In genomic region chr13:45000836-45001227, GRCm38 (mm10) we compare ENCODE assay signal across 8 mouse cellular contexts. TPM values are rescaled to one million over a fixed set of nuclear protein-coding genes. Genes with fewer than 3 reads are reported as not detected.
DNase-seq lines count a peak whose midpoint lies in the region; ATAC-seq and TF ChIP-seq lines count a peak whose summit lies in the region.

No protein-coding gene starts in this region.

- H3K9me3 ChIP-seq in ES-Bruce4 (replicated peaks; ENCODE audit: control insufficient read depth, insufficient read depth, low read length, poor library complexity, severe bottlenecking) = no peaks in the 10 kb centered on the region
- no peaks in the 10 kb centered on the region for H3K9me3 ChIP-seq in lung, embryonic 15.5 days

- peak overlapping the region; percentile 91 for H3K9ac ChIP-seq in ES-Bruce4 (ENCODE audit: low read depth, poor library complexity, severe bottlenecking)
- H3K9ac ChIP-seq in lung, embryonic 15.5 days = peak overlapping the region; percentile 84

- no peak for TF ChIP-seq EP300 in ES-Bruce4 (IDR thresholded peaks at IDR 0.05; ENCODE audit: insufficient read depth, low read depth, low read length)

- peak; percentile 79 for DNase-seq in A20 (ENCODE audit: low read depth, low spot score)
- DNase-seq in cerebellum, postnatal 10 days = peak; percentile 60 to 62
- peak; percentile 60 for DNase-seq in kidney, adult 2 months
- DNase-seq in retina, embryonic 14.5 days (ENCODE audit: low spot score) = peak; percentile 76
- DNase-seq in left cerebral cortex, adult 11 months (ENCODE audit: low spot score) = no peak

- no peaks in the 10 kb centered on the region for H3K27me3 ChIP-seq in ES-Bruce4 (ENCODE audit: control insufficient read depth, insufficient read depth, low read length, poor library complexity, severe bottlenecking)
- no peaks in the 10 kb centered on the region for H3K27me3 ChIP-seq in kidney, adult 2 months (replicated peaks; ENCODE audit: control insufficient read depth, insufficient read depth, low read length)
- H3K27me3 ChIP-seq in lung, embryonic 15.5 days = no peaks in the 10 kb centered on the region

- H3K27ac ChIP-seq in ES-Bruce4 (ENCODE audit: insufficient read depth, low read length) = no peak overlapping the region
- peak overlapping the region; percentile 94 for H3K27ac ChIP-seq in kidney, adult 2 months (ENCODE audit: insufficient read depth, low read depth, low read length)
- H3K27ac ChIP-seq in lung, embryonic 15.5 days = peak overlapping the region; percentile 75

- peaks cover 4% of the 10 kb centered on the region; the same call in 1 of the 2 replicates for H3K36me3 ChIP-seq in ES-Bruce4 (ENCODE audit: control insufficient read depth, insufficient read depth, low read length, poor library complexity, severe bottlenecking)
- no peaks in the 10 kb centered on the region for H3K36me3 ChIP-seq in kidney, adult 2 months (ENCODE audit: control insufficient read depth, insufficient read depth, low read length)
- H3K36me3 ChIP-seq in lung, embryonic 15.5 days = 0 out of 2 replicates have a peak, but pooled peaks cover 7% of the 10 kb centered on the region

- TF ChIP-seq POLR2A in ES-Bruce4 (IDR thresholded peaks at IDR 0.05; ENCODE audit: insufficient read depth, low read length) = no peak
- no peak for TF ChIP-seq POLR2A in kidney, adult 2 months (IDR thresholded peaks at IDR 0.05; ENCODE audit: low read depth, low read length)

- H3K4me2 ChIP-seq in lung, embryonic 15.5 days = peak overlapping the region; percentile 80

- H3K4me1 ChIP-seq in ES-Bruce4 (ENCODE audit: control insufficient read depth, insufficient read depth, low read length) = no peaks in the 10 kb centered on the region
- peaks cover 8% of the 10 kb centered on the region; the same call in 1 of the 2 replicates for H3K4me1 ChIP-seq in kidney, adult 2 months (ENCODE audit: control insufficient read depth, insufficient read depth, low read length)
- peaks cover 11% of the 10 kb centered on the region for H3K4me1 ChIP-seq in lung, embryonic 15.5 days

- TF ChIP-seq CTCF in ES-Bruce4 (IDR thresholded peaks at IDR 0.05; ENCODE audit: low read depth, low read length) = no peak
- TF ChIP-seq CTCF in kidney, adult 2 months (conservative IDR thresholded peaks at IDR 0.05; ENCODE audit: insufficient read depth, insufficient read length, low read depth, low read length) = peak; percentile 32; the same call in 1 of the 2 replicates

- 0 out of 2 replicates have a peak overlapping the region, but pooled peaks have one; percentile 8 for H3K4me3 ChIP-seq in ES-Bruce4 (ENCODE audit: low read depth, low read length)
- peak overlapping the region; percentile 84 for H3K4me3 ChIP-seq in kidney, adult 2 months (ENCODE audit: insufficient read depth, low read depth, low read length)
- H3K4me3 ChIP-seq in lung, embryonic 15.5 days = peak overlapping the region; percentile 94

- 4% methylated on average over 7 of the region's 7 CpGs for WGBS in kidney, adult 2 months
- 10% methylated on average over 7 of the region's 7 CpGs for WGBS in lung, embryonic 15.5 days

- ATAC-seq in granulocyte monocyte progenitor cell, adult 5-6 weeks (replicated peaks; ENCODE audit: poor library complexity, severe bottlenecking) = 0 out of 2 replicates have a peak, but pooled peaks have one; percentile 29
- ATAC-seq in lung, embryonic 15.5 days (ENCODE audit: borderline replicate concordance, extremely low read depth, low FRiP score, low TSS enrichment) = no peak

RNA-seq across cellular contexts. Expression of gene Dtnbp1, which starts 1.1 kb away (rescaled TPM):
- polyA plus RNA-seq in ES-Bruce4 (2011; ENCODE audit: insufficient read depth, insufficient read length, low read depth, missing spikeins) = 15.9 and 21.6 TPM in 2 replicates
- 96.7 and 119 TPM in 2 replicates for total RNA-seq in granulocyte monocyte progenitor cell, adult 5-6 weeks (2014; fragmentation: Nextera tagmentation)
- 78.5 and 90.6 TPM in 2 replicates for total RNA-seq in granulocyte monocyte progenitor cell, adult 5-6 weeks (2017)
- polyA plus RNA-seq in kidney, adult 2 months (2012; rRNA removed) = 142 and 149 TPM in 2 replicates
- polyA plus RNA-seq in lung, embryonic 15.5 days (2015; fragmentation: Nextera tagmentation; extraction: Ambion mirVana) = 68.2 and 75.1 TPM in 2 replicates

Comparison
In these comparisons a context has a peak if more than half of its experiments do, and no peak if none do; other contexts are left out.
1. H3K4me3 ChIP-seq: peak in every context shown above with its lines; median percentile 94 in lung, embryonic 15.5 days; 84 in kidney, adult 2 months; 8 in ES-Bruce4.